Mouse (Mus musculus) layer of hippocampus, postnatal 10 days (tissue): Measurements from ENCODE around the gene Arhgef38. TPM values are rescaled to one million over a fixed set of nuclear protein-coding genes. Genes with fewer than 3 reads are reported as not detected.

Experiments used
- DNase-seq, 2 experiments: peaks; one replicate each; pipeline ENCODE4 v3.0.0; 2021; ENCODE audit warnings: low spot score in 2 of 2
- total RNA-seq, 2 experiments: library from RNA; stranded (reverse); gene quantifications; 2 replicates each; pipeline ENCODE4 v1.2.3; 2021

Arhgef38 gene
- total RNA-seq, 2 experiments from 2014 or later: 0.29 TPM; not detected in 1

GRCm38 (mm10) chr3:133092936-133093335 is 141.8 kb downstream of the Arhgef38 start:
- no peak for DNase-seq

DNA sequence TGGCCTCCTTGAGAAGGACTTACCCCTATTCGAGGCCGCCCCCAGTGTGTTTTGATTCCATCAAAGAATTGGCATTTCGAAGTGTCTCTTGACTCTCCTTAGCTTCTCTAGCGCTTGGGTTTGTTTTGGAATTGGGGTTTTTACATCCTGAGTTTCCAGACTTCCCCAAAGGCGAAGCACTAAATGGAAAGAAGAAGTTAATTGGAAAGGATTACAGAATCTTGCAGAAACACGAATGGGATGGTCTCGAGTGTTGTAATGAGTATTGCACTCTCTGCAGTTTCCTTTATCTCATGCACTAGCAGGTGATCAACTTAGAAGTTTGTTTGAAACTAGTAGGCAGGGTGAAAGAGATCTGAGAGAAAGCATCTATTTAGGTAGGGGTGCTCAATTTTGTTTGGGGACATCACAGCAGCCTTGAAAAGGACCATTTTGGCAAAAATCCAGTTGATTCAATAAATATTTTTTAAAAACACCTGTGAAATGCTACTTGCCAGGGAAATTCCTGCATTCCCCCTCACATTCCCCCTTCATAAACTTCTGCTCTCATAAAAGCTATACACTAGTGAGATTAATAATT is 142.4 kb downstream of the Arhgef38 start:
- no peak for DNase-seq

DNA sequence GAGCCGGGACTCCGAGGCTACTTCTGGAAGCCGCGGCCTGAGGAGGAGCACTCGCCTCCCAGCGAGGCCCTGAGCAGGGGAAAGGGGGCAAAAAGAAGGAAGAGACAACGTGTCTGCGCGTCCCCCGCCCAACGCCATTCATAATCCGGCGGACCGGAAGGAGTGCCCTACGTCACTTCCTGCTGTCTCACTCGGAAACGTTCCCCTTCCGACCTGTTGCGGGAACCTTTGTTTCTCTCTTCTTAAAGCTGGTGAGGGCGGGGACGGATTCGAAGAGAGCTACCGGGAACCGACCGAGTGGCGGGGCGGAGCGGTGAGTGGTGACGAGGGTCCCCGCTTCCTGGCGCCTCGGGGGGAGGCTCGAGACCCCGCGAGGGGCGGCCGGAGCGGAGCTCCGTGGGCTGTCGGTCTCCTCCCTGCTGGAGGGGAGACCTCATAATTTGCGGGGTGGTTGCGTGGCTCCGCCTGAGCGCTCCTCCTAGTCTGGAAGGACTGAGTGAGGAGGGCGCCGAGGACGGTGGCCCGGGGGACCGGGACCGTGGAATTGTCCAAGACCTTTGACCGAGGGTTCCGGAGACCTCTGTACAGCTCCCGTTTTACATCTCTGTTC is 143.0 kb downstream of the Arhgef38 start, which contains the start of the genes Ints12 and Gstcd:
TSS of gene Ints12 (plus strand) at position 177 of the 610 bp plus-strand sequence.
TSS of gene Gstcd (minus strand) at position 370 of the 610 bp plus-strand sequence.
- peak; percentile 95 for DNase-seq

DNA sequence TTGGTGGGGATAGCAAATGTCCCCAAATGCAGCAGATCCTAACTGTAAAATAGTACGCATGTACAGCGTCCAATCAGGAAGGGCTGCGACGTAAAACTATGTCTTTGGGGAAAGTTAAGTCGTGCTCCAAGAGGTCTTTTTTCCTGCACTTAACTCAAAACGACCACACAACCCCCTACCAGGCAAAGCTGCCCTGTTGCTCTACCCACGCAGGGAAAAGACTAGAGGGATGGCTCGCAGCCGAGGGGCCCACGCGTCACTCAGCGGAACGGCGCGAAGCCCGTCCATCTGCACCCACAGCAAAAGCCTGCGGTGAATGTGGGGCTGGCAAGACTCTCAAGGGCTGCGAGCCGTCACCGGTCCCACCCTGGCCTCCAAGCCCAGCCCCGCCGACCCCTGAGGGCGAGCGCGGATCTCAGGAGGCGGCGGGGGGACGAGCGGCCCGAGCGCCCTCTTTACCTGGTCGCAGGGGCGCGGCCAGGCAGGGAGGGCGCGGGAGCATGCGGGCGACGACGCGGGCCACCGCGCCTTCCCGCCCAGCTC is 143.6 kb downstream of the Arhgef38 start:
- DNase-seq: peak in 1 of 2 experiments; percentile 61

GRCm38 (mm10) chr3:133090247-133091120 is 144.3 kb downstream of the Arhgef38 start:
- no peak for DNase-seq

- DNase-seq: no peak
Measured at GRCm38 (mm10) chr3:133085858-133086257, 148.9 kb downstream of the Arhgef38 start.

- no peak for DNase-seq
Measured at GRCm38 (mm10) chr3:133082736-133083135, 152.0 kb downstream of the Arhgef38 start.

DNA sequence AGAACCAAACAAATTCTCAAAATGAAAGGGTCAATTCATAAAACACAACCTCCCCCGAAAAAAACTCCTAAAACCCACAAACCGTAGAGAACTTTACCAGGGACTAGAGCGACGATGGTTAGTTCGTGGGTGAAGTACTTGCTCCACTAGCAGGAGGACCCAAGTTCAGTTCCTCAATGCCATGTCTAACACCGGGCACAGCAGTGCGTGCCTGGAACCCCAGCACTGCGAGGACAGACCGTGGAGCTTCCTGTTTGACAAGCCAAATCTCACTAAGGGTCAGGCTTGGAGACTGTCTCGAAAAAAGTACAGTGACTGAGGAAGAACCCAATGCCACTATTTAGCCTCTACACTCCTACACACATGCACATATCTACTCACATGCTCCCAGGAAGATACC is 159.2 kb downstream of the Arhgef38 start:
- no peak for DNase-seq

Other genes starting within 250 kb of the Arhgef38 start
- 10 to 100 TPM; 10.1 to 11.1 TPM for gene Ints12, start 143.1 kb downstream of the Arhgef38 start, total RNA-seq
- 10 to 100 TPM in 1 of 2 experiments, 1 to 10 TPM in 1; 8.7 to 11.0 TPM for gene Gstcd, start 142.9 kb downstream of the Arhgef38 start, total RNA-seq
- 10 to 100 TPM; 45.2 to 48.6 TPM for gene Ppa2, start 75.2 kb upstream of the Arhgef38 start, total RNA-seq